Mouse (Mus musculus) intestine, postnatal 0 days (tissue): ENCODE measurements around the gene Phgr1. TPM values are rescaled to one million over a fixed set of nuclear protein-coding genes. Genes with fewer than 3 reads are reported as not detected.

Source experiments
- ATAC-seq: fragments of 200-750 bp; cut with Nextera tagmentation; 2 replicates; pipeline ENCODE4 v1.8.0; 2017; ENCODE audit warnings: mild to moderate bottlenecking, moderate TSS enrichment, moderate library complexity
- H3K27ac ChIP-seq: fragments of 300-500 bp; sonication (generic); 2 replicates; pipeline ENCODE4 v1.5.1; 2014; ENCODE audit warnings: mild to moderate bottlenecking, low read depth, low read length, moderate library complexity
- H3K27me3 ChIP-seq: fragments of 300-500 bp; sonication (generic); replicated peaks from 2 replicates; pipeline ENCODE4 v1.6.1; 2014; ENCODE audit warnings: low read length, mixed read lengths; ENCODE audit not compliant: control insufficient read depth, insufficient read depth
- H3K36me3 ChIP-seq: fragments of 300-500 bp; sonication (generic); 2 replicates; pipeline ENCODE4 v1.6.1; 2014; ENCODE audit warnings: mild to moderate bottlenecking, moderate library complexity; ENCODE audit not compliant: control insufficient read depth, insufficient read depth
- H3K4me1 ChIP-seq: fragments of 300-500 bp; sonication (generic); replicated peaks from 2 replicates; pipeline ENCODE4 v1.6.1; 2014; ENCODE audit warnings: antibody characterized with exemption, low read length, mixed read lengths; ENCODE audit not compliant: control insufficient read depth, insufficient read depth
- H3K4me2 ChIP-seq: fragments of 300-500 bp; sonication (generic); replicated peaks from 2 replicates; pipeline ENCODE4 v1.6.1; 2014; ENCODE audit warnings: low read depth, mild to moderate bottlenecking, moderate library complexity
- H3K4me3 ChIP-seq: fragments of 300-500 bp; sonication (generic); 2 replicates; pipeline ENCODE4 v1.5.1; 2014; ENCODE audit warnings: low read depth, low read length
- H3K9ac ChIP-seq: fragments of 300-500 bp; sonication (generic); 2 replicates; pipeline ENCODE4 v1.6.1; 2014; ENCODE audit warnings: mild to moderate bottlenecking, low read depth, low read length
- H3K9me3 ChIP-seq: fragments of 300-500 bp; sonication (generic); 2 replicates; pipeline ENCODE4 v1.6.1; 2016; ENCODE audit warnings: mixed run types; ENCODE audit not compliant: control insufficient read depth
- CTCF ChIP-seq: sonication (generic); IDR thresholded peaks from 2 replicates; pipeline ENCODE4 v1.5.1; 2016; ENCODE audit warnings: low read depth, mild to moderate bottlenecking, control low read depth, antibody characterized with exemption, moderate library complexity
- WGBS: fragments of 180-500 bp; shearing (Covaris S2); extraction: QIAGEN DNeasy Blood & Tissue Kit; methylation state at CpG from one replicate; pipeline ENCODE4 v1.1.7; 2014; 5-methylcytosine and 5-hydroxymethylcytosine counted together
- polyA plus RNA-seq: library from polyadenylated mRNA; unstranded; fragments of >200 nt; fragmentation: Nextera tagmentation; extraction: Ambion mirVana; gene quantifications from 2 replicates; pipeline ENCODE4 v1.2.1, GENCODE M21; 2015

Gene Phgr1
- polyA plus RNA-seq, 1 experiment from 2014 or later = 88.7 TPM

DNA sequence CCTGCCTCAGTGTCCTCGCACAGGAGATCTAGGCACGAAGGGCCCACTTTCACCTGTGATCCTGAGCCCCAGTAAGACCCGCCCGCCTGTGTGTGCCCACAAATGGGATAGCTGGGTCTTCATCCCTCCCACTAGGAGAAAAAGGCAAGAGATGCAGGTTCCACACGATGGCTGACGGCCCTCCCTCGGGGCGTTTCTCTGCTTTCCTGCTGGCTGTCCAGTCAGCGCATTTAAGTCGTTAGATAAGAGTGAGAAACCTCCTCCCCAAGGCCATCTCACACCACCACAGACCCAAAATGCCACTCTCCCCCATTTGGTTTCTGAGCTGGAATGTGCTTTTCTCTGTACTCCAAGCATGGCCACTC lies 9.8 kb upstream of the Phgr1 start:
- Histone ChIP-seq H3K9ac (no peak overlapping the region), H3K9me3 (no peaks in the 10 kb centered on the region), H3K4me2 (peak overlapping the region; percentile 55), H3K4me1 (peaks cover 23% of the 10 kb centered on the region; the same call in 1 of the 2 replicates), H3K4me3 (peak overlapping the region; percentile 11), H3K36me3 (no peaks in the 10 kb centered on the region), H3K27me3 (no peaks in the 10 kb centered on the region), H3K27ac (peak overlapping the region; percentile 70)
- TF ChIP-seq CTCF = no peak
- no peak for ATAC-seq
- 10% methylated on average over 10 of the region's 10 CpGs for WGBS

DNA sequence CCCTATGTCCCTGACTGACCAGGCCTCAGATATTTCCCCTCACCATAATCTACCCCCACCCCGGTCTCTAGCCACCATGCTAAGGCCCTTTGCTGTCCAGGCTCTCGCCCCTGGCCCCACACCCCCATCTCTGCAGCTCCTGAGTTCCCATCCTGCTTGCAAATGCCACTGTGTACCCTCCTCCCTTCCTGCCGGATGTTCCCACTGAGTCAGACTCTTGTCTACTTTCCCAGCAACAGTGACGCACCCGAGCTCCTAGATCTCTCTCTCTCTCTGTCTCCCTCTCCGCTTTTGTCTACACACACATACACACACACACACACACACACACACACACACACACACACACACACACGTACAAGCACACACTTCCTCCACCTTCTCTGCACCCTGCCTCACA lies 9.1 kb upstream of the Phgr1 start:
- no peak for TF ChIP-seq CTCF
- Histone ChIP-seq H3K36me3 (no peaks in the 10 kb centered on the region), H3K4me2 (no peak overlapping the region), H3K4me1 (peaks cover 23% of the 10 kb centered on the region; the same call in 1 of the 2 replicates), H3K27ac (peak overlapping the region; percentile 70; the same call in 1 of the 2 replicates), H3K9ac (no peak overlapping the region), H3K4me3 (no peak overlapping the region), H3K27me3 (no peaks in the 10 kb centered on the region), H3K9me3 (no peaks in the 10 kb centered on the region)
- ATAC-seq = no peak
- WGBS = 66% methylated on average over 7 of the region's 7 CpGs

GRCm38 (mm10) chr2:118764094-118764831 lies 8.3 kb upstream of the Phgr1 start:
- H3K9ac ChIP-seq = no peak overlapping the region
- no peaks in the 10 kb centered on the region for H3K27me3 ChIP-seq
- peaks cover 22% of the 10 kb centered on the region; the same call in 1 of the 2 replicates for H3K4me1 ChIP-seq
- WGBS = 28% methylated on average over 11 of the region's 11 CpGs
- no peaks in the 10 kb centered on the region for H3K36me3 ChIP-seq
- no peak overlapping the region for H3K27ac ChIP-seq
- no peak for ATAC-seq
- H3K4me2 ChIP-seq = no peak overlapping the region
- peak; percentile 78 for TF ChIP-seq CTCF
- H3K4me3 ChIP-seq = no peak overlapping the region
- H3K9me3 ChIP-seq = no peaks in the 10 kb centered on the region

DNA sequence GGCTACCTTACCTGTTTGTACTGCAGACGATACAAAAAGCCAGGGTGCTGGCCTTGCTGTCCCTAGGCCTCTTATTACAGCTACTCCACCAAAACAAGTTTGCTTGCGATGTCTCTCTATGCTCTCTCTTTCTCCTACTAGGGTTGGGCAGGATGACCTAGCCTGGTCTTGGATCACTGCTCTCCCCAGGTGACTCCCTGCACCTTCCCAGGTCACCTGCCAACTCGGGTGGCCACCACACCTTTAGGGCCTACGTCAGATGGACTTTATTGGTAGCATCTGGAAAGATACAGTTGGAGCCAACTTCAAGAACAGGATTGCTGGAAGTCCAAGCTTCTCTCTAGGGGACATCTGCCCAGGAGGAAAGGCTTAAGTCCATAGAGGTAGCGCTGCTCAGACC lies 7.7 kb upstream of the Phgr1 start:
- no peak overlapping the region for H3K9ac ChIP-seq
- no peaks in the 10 kb centered on the region for H3K36me3 ChIP-seq
- H3K4me2 ChIP-seq = no peak overlapping the region
- TF ChIP-seq CTCF = no peak
- H3K4me1 ChIP-seq = peaks cover 19% of the 10 kb centered on the region; the same call in 1 of the 2 replicates
- H3K4me3 ChIP-seq = no peak overlapping the region
- ATAC-seq = no peak
- 82% methylated on average over 5 of the region's 5 CpGs for WGBS
- H3K9me3 ChIP-seq = no peaks in the 10 kb centered on the region
- H3K27ac ChIP-seq = no peak overlapping the region
- no peaks in the 10 kb centered on the region for H3K27me3 ChIP-seq

DNA sequence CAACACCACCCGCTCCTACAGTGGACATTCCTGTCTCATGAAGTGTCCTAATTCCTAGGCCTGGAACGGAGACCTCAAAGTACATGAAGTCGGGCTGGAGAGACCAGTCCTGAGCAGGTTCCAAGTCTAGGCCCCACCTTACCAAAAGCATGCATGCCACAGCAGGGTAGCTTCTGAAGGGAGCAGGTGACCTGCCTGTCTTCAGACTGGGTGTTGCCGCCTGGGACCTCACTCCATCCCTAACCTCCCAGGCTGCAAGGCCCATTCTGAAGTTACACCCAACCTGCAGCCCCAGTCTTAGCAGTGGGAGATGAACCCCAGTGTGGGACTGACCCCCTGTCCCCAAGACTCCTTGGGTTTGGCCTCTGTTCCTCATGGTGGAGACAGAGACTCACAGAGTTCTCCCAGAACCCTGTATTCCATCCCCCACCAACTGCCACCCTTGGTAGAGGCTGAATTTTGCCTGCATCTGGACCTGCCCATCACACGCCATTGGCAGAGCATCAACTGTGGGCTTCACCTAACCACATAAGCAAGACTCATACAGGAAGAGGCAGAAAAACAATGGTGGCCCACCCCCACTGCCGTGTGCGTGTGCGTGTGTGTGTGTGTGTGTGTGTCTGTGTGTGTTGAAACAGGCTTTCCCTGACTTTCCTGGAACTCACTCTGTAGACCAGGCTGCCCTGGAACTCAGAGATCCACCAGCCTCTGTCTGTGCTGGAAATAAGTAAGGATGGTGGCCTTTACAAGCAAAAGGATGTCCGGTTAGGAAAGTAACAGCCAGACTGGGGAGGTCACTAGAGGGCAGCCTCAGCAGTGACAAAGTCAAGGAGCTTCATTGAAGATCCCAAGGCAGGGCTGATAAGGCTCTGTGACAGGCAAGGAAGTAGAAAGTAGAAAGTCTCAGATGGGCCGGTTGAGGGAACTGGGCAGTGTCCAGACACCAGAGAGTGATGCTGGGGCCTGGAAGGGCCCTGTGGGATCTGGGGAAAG lies 6.2 kb upstream of the Phgr1 start:
- H3K9me3 ChIP-seq = no peaks in the 10 kb centered on the region
- ATAC-seq = no peak
- no peak overlapping the region for H3K27ac ChIP-seq
- 71% methylated on average over 10 of the region's 10 CpGs for WGBS
- H3K4me3 ChIP-seq = no peak overlapping the region
- H3K27me3 ChIP-seq = no peaks in the 10 kb centered on the region
- H3K36me3 ChIP-seq = no peaks in the 10 kb centered on the region
- peaks cover 16% of the 10 kb centered on the region; the same call in 1 of the 2 replicates for H3K4me1 ChIP-seq
- peak; percentile 55 for TF ChIP-seq CTCF
- H3K4me2 ChIP-seq = no peak overlapping the region
- no peak overlapping the region for H3K9ac ChIP-seq

DNA sequence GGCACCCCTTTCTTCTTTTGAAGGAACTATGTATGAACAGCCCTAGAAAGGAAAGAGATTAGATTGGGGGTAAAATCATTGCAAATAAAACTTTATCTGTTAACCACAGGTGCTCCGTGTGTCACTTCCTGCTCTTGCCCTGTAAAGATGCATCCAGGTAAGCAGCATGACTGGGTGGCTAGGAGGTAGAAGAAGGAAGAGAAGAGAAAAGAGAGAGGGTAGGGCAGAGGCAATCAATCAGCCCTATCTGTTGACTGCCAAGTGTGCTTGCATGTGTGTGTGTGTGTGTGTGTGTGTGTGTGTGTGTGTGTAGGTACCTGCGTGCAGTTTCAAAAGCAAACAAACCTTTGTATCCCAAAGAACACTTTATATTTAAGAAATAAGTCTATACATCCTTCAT lies 2.0 kb downstream of the Phgr1 start:
- Histone ChIP-seq H3K36me3 (no peaks in the 10 kb centered on the region), H3K27me3 (no peaks in the 10 kb centered on the region), H3K9me3 (no peaks in the 10 kb centered on the region), H3K9ac (no peak overlapping the region), H3K4me3 (no peak overlapping the region), H3K4me1 (peaks cover 18% of the 10 kb centered on the region), H3K4me2 (peak overlapping the region; percentile 24; the same call in 1 of the 2 replicates), H3K27ac (no peak overlapping the region)
- peak; percentile 34 for ATAC-seq
- no peak for TF ChIP-seq CTCF
- WGBS = 33% methylated on average over 2 of the region's 2 CpGs
